Mouse (Mus musculus): ENCODE measurements around the gene Utp14a. TPM values are rescaled to one million over a fixed set of nuclear protein-coding genes. Genes with fewer than 3 reads are reported as not detected.

Utp14a gene
- polyA plus RNA-seq, 1 experiment, result 12.2 TPM

DNA sequence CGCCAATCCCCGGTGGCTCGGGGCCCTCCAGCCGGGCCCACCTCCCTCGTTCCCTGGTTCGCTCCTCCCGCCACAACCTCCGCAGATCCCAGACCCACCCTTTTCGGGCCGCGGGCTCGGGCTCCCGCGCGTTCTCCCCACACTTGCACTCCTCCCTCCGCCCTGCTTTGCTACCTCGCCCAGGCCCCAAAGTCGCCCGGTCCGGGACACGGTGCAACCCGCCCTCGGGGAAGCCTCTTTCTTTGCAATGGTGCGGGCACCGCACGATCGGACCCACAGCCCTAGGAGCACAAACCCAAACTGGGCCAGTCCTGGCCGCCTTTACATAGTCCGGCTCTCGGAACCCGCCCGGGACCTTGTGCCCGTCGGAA lies 29.0 kb downstream of the Utp14a start:
- no peak for TF ChIP-seq MYOD1 (IDR thresholded peaks at IDR 0.05; ENCODE audit: control insufficient read depth in 1 of 3, insufficient read length in 2 of 3, low read depth in 2 of 3)
- no peak for TF ChIP-seq POLR2AphosphoS2 (IDR thresholded peaks at IDR 0.05; ENCODE audit: insufficient read length, low read depth)
- no peak for TF ChIP-seq SRF (IDR thresholded peaks at IDR 0.05; ENCODE audit: control insufficient read depth, insufficient read length, low read depth)
- TF ChIP-seq MYOG (IDR thresholded peaks at IDR 0.05; ENCODE audit: control insufficient read depth in 1 of 3, insufficient read depth in 1 of 3, insufficient read length in 2 of 3, low read depth in 2 of 3), result no peak
- TF ChIP-seq TCF12 (IDR thresholded peaks at IDR 0.05; ENCODE audit: insufficient read depth, poor library complexity, severe bottlenecking), result no peak
- no peak for TF ChIP-seq MAX (IDR thresholded peaks at IDR 0.05; ENCODE audit: low read depth)
- no peak for TF ChIP-seq REST (IDR thresholded peaks at IDR 0.05; ENCODE audit: insufficient read depth, insufficient read length)
- TF ChIP-seq POLR2A (IDR thresholded peaks at IDR 0.05; ENCODE audit: insufficient read length, low read depth), result no peak
- TF ChIP-seq USF1 (IDR thresholded peaks at IDR 0.05; ENCODE audit: low read depth), result no peak
- no peak for TF ChIP-seq CEBPB (IDR thresholded peaks at IDR 0.05; ENCODE audit: insufficient read depth, poor library complexity, severe bottlenecking)
- peak overlapping the region; percentile 29 for H3ac ChIP-seq (ENCODE audit: control insufficient read depth, insufficient read length)
- H3K79me2 ChIP-seq (ENCODE audit: control insufficient read depth, insufficient read depth), result no peaks in the 10 kb centered on the region
- H3K4me3 ChIP-seq, result peak overlapping the region; percentile 47
- peak overlapping the region; percentile 30 for H3K4me2 ChIP-seq (ENCODE audit: low read depth)
- peaks cover 3% of the 10 kb centered on the region for H3K36me3 ChIP-seq (ENCODE audit: control insufficient read depth, insufficient read depth)
- H3K27me3 ChIP-seq (ENCODE audit: control insufficient read depth, insufficient read depth, insufficient read length), result no peaks in the 10 kb centered on the region

DNA sequence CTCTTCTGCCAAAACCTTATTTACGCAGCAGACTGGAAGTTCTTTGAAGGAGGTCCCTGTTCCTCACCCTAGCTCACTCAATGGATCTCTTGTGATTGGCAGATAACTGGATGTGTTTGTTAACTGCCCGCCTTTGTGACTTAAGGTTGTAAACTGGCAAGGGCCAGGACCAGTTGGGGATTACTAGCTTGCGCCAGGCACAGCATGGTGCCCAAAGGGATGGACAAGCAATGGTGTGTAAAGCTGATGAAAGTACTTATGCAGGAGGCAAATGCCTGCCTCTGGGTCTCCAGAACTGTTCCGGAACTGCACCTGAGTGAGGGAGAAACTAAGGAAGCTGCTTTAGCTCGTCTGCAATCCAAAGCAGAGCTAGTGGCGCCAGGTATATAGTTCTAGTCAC lies 29.8 kb downstream of the Utp14a start:
- no peak overlapping the region for H3K4me2 ChIP-seq (ENCODE audit: low read depth)
- TF ChIP-seq TCF3 (IDR thresholded peaks at IDR 0.05; ENCODE audit: insufficient read length, low read depth) (no peak), SRF (IDR thresholded peaks at IDR 0.05; ENCODE audit: control insufficient read depth, insufficient read length, low read depth) (no peak), MYOG (IDR thresholded peaks at IDR 0.05; ENCODE audit: control insufficient read depth in 1 of 3, insufficient read depth in 1 of 3, insufficient read length in 2 of 3, low read depth in 2 of 3) (no peak), REST (IDR thresholded peaks at IDR 0.05; ENCODE audit: insufficient read depth, insufficient read length) (no peak), USF1 (IDR thresholded peaks at IDR 0.05; ENCODE audit: low read depth) (no peak), MAX (IDR thresholded peaks at IDR 0.05; ENCODE audit: low read depth) (no peak), E2F4 (IDR thresholded peaks at IDR 0.05; ENCODE audit: insufficient read depth) (no peak), CEBPB (IDR thresholded peaks at IDR 0.05; ENCODE audit: insufficient read depth, poor library complexity, severe bottlenecking) (no peak)
- no peaks in the 10 kb centered on the region for H3K27me3 ChIP-seq (ENCODE audit: control insufficient read depth, insufficient read depth, insufficient read length)
- H3K4me3 ChIP-seq, result no peak overlapping the region
- no peak overlapping the region for H3ac ChIP-seq (ENCODE audit: control insufficient read depth, insufficient read length)
- H3K79me2 ChIP-seq (ENCODE audit: control insufficient read depth, insufficient read depth), result no peaks in the 10 kb centered on the region
- peaks cover 3% of the 10 kb centered on the region for H3K36me3 ChIP-seq (ENCODE audit: control insufficient read depth, insufficient read depth)

- TF ChIP-seq TCF3 (IDR thresholded peaks at IDR 0.05; ENCODE audit: insufficient read length, low read depth) (no peak), MAX (IDR thresholded peaks at IDR 0.05; ENCODE audit: low read depth) (no peak), SRF (IDR thresholded peaks at IDR 0.05; ENCODE audit: control insufficient read depth, insufficient read length, low read depth) (no peak), E2F4 (IDR thresholded peaks at IDR 0.05; ENCODE audit: insufficient read depth) (no peak), POLR2A (IDR thresholded peaks at IDR 0.05; ENCODE audit: insufficient read length, low read depth) (no peak), MYOG (IDR thresholded peaks at IDR 0.05; ENCODE audit: control insufficient read depth in 1 of 3, insufficient read depth in 1 of 3, insufficient read length in 2 of 3, low read depth in 2 of 3) (no peak), POLR2AphosphoS2 (IDR thresholded peaks at IDR 0.05; ENCODE audit: insufficient read length, low read depth) (no peak), MYOD1 (IDR thresholded peaks at IDR 0.05; ENCODE audit: control insufficient read depth in 1 of 3, insufficient read length in 2 of 3, low read depth in 2 of 3) (no peak), REST (IDR thresholded peaks at IDR 0.05; ENCODE audit: insufficient read depth, insufficient read length) (no peak)
- Histone ChIP-seq H3K4me2 (ENCODE audit: low read depth) (no peak overlapping the region), H3ac (ENCODE audit: control insufficient read depth, insufficient read length) (no peak overlapping the region), H3K36me3 (ENCODE audit: control insufficient read depth, insufficient read depth) (no peaks in the 10 kb centered on the region), H3K27me3 (ENCODE audit: control insufficient read depth, insufficient read depth, insufficient read length) (no peaks in the 10 kb centered on the region), H3K79me2 (ENCODE audit: control insufficient read depth, insufficient read depth) (no peaks in the 10 kb centered on the region), H3K4me3 (no peak overlapping the region)
Observed at GRCm38 (mm10) chrX:48288008-48288407, 31.3 kb downstream of the Utp14a start.

DNA sequence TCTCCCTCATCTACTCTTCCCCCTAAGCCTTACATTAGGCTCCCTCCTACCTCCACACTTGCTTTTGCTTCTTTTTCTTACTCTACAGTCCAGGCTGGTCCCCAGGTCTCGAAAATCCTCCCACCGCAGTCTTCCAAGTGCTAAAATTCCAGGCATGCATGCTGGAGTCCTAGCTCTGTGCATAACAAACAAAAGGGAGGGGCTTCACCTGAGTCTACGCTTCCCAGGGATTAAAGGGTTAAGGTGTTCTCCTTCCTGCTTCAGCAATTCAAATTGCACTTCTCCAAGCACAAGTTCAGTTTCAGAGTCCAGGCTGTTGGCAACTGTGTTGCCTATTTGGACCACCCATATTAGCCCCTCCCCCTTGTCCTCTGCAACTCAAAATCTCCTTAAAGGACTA lies 34.8 kb downstream of the Utp14a start:
- H3K79me2 ChIP-seq (ENCODE audit: control insufficient read depth, insufficient read depth), result no peaks in the 10 kb centered on the region
- no peak overlapping the region for H3K4me3 ChIP-seq
- no peak for TF ChIP-seq CEBPB (IDR thresholded peaks at IDR 0.05; ENCODE audit: insufficient read depth, poor library complexity, severe bottlenecking)
- TF ChIP-seq TCF3 (IDR thresholded peaks at IDR 0.05; ENCODE audit: insufficient read length, low read depth), result no peak
- TF ChIP-seq MYOG (IDR thresholded peaks at IDR 0.05; ENCODE audit: control insufficient read depth in 1 of 3, insufficient read depth in 1 of 3, insufficient read length in 2 of 3, low read depth in 2 of 3), result no peak
- no peak for TF ChIP-seq E2F4 (IDR thresholded peaks at IDR 0.05; ENCODE audit: insufficient read depth)
- no peak for TF ChIP-seq REST (IDR thresholded peaks at IDR 0.05; ENCODE audit: insufficient read depth, insufficient read length)
- no peak for TF ChIP-seq TCF12 (IDR thresholded peaks at IDR 0.05; ENCODE audit: insufficient read depth, poor library complexity, severe bottlenecking)
- no peak overlapping the region for H3K4me2 ChIP-seq (ENCODE audit: low read depth)
- H3ac ChIP-seq (ENCODE audit: control insufficient read depth, insufficient read length), result no peak overlapping the region
- no peaks in the 10 kb centered on the region for H3K27me3 ChIP-seq (ENCODE audit: control insufficient read depth, insufficient read depth, insufficient read length)
- H3K36me3 ChIP-seq (ENCODE audit: control insufficient read depth, insufficient read depth), result no peaks in the 10 kb centered on the region

DNA sequence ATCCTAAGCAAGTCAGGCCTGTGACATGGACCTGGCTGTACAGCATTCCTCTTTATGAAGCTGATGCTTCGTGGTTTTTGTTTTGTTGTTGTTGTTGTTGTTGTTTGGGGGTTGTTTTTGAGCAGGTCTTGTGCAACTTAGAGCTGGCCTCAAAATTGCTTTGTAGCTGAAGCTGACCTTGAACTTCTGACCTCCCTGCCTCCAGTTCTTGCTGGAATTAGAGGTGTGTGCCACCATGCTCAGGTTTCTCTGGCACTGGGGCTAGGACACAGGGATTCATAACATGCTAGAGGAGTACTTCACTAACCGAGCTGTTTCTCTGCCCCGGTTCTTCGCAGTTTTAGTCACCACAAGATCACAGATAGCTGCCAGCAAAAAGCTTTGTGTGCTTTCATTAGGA lies 48.7 kb downstream of the Utp14a start:
- TF ChIP-seq TCF3 (IDR thresholded peaks at IDR 0.05; ENCODE audit: insufficient read length, low read depth) (no peak), MAX (IDR thresholded peaks at IDR 0.05; ENCODE audit: low read depth) (no peak), TCF12 (IDR thresholded peaks at IDR 0.05; ENCODE audit: insufficient read depth, poor library complexity, severe bottlenecking) (no peak), POLR2AphosphoS2 (IDR thresholded peaks at IDR 0.05; ENCODE audit: insufficient read length, low read depth) (no peak), POLR2A (IDR thresholded peaks at IDR 0.05; ENCODE audit: insufficient read length, low read depth) (no peak), SRF (IDR thresholded peaks at IDR 0.05; ENCODE audit: control insufficient read depth, insufficient read length, low read depth) (no peak), E2F4 (IDR thresholded peaks at IDR 0.05; ENCODE audit: insufficient read depth) (no peak), MYOD1 (IDR thresholded peaks at IDR 0.05; ENCODE audit: control insufficient read depth in 1 of 3, insufficient read length in 2 of 3, low read depth in 2 of 3) (no peak)
- no peaks in the 10 kb centered on the region for H3K36me3 ChIP-seq (ENCODE audit: control insufficient read depth, insufficient read depth)
- H3K27me3 ChIP-seq (ENCODE audit: control insufficient read depth, insufficient read depth, insufficient read length), result no peaks in the 10 kb centered on the region
- no peaks in the 10 kb centered on the region for H3K79me2 ChIP-seq (ENCODE audit: control insufficient read depth, insufficient read depth)
- H3K4me3 ChIP-seq, result no peak overlapping the region
- H3ac ChIP-seq (ENCODE audit: control insufficient read depth, insufficient read length), result no peak overlapping the region
- H3K4me2 ChIP-seq (ENCODE audit: low read depth), result no peak overlapping the region
